Mouse (Mus musculus) spleen, postnatal 4 days (tissue): ENCODE results near the gene Cenpl.
A peak's percentile ranks its signal among the peaks of the same experiment; 100 is the strongest.

Experiments used
- DNase-seq, 2 experiments: peaks; one replicate each; pipeline ENCODE4 v3.0.0; 2022; ENCODE audit warnings: low spot score in 2 of 2

The Cenpl gene

DNA sequence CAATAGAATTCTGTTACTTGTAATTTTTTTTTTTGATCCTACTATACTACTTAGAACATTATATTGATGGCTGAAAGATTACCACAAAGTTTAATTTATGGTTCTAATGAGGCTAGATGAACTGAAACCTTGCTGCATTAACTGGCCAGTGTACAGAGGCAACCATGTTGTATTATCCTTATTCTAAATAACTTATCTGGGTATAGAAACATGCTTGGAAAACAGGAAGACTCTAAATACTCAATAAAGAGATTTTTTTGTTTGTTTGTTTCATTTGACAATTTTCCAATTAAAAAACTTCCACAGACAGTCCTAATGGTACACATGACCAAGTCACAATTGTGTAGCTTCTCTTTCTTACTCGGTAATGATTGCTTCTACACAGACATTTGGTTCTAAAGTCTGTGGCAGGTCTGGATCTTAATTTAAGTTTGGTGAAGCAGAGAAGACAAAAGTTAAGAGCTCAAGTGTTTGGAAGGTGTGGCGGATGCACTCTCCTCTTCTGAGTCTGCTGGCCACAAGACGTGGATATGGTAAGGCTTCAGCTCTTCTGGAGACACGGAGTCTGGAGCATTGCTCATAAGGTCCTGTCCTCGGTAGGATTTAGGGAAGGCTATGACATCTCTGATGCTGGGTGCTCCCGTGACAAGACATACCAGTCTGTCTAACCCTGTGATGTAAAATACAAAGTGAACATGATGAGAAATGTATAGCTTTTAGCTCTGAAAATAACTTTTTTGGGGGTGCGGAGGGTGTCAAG lies 29.1 kb upstream of the Cenpl start:
- no peak for DNase-seq

DNA sequence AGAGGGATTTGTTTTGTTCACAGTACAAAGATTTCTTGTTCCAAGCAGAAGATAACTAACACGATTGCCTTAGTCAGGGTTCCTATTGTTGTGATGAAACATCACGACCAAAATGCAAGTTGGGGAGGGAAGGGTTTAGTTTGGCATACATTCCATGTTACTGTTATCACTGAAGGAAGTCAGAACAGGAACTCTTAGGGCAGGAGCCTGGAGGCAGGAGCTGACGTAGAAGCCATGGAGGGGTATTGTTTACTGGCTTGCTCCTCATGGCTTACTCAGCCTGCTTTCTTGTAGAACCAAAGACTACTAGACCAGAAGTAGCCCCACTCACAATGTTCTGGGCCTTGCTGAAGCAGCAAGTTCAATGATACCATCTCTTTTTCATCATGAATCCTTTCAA lies 23.5 kb upstream of the Cenpl start:
- DNase-seq, result no peak

DNA sequence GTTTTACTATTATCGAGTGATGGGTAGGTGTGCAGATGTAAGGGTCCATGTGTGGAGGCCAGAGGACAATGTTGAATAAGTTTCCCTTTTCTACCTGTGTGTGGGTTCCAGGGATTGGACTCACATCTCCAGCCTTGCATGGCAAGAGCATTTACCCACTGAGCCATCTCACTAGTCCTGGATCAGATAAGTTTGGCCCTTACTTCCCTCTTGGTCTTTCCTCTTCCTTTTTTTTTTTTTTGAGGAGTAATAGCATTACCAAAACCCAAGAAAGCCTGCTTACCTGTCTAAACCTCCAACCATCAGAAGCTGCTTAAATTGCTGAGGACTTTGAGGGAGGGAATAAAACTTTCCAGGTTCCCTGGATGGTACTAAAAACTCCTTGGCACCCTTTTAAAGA lies 13.3 kb upstream of the Cenpl start:
- DNase-seq, result no peak

DNA sequence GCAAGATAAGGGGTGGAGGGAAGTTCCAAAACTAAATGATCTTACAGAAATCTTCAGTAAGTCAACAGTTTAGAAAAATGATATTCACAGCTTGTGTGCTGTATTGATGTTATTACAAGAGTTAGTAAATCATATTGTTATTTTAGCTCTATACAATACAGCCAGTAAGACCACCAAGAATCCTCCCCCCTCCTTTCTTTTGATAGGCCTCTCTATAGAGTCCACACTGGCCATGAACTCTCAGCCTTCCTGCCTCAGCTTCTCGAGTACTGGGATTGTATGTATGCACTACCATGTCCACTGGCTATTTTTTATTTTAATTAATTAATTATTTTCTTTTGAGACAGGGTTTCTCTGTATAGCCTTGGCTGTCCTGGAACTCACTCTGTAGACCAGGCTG lies 7.2 kb upstream of the Cenpl start:
- DNase-seq, result no peak

DNA sequence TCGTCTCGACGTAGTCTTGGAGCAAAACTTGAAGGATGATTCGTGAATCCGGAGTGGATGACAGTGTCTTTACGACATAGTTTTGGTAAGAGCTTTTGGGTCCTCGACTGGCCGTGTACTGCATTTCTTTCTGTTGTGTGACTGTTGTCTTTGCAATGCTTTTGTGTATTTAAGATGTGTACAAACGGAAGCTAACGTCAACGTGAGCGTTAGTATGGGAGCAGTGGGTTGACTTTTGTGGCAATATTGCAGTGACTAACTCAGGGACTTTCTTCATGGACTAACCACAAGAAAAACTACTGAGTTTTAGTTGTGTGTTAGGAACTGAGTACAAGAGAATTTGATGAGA lies 733 bp downstream of the Cenpl start:
- no peak for DNase-seq

DNA sequence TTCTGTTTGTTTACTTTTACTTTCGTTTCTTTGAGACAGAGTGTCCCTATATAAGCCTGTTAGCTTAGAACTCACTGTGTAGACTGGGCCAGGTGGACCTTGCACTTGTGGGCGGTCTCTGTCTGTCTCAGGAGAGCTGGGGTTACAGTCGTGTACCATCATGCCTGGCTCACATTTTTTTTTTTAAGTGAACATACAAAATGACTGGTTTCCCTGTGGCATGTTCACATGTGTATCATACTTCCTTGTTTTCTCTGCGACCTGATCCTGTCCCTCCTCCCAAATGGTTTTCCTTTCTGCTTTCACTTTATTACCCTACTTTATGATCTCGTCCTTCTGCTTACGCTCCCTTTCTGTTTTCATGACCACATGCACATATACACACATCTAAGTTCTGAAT lies 5.7 kb downstream of the Cenpl start:
- DNase-seq, result no peak

DNA sequence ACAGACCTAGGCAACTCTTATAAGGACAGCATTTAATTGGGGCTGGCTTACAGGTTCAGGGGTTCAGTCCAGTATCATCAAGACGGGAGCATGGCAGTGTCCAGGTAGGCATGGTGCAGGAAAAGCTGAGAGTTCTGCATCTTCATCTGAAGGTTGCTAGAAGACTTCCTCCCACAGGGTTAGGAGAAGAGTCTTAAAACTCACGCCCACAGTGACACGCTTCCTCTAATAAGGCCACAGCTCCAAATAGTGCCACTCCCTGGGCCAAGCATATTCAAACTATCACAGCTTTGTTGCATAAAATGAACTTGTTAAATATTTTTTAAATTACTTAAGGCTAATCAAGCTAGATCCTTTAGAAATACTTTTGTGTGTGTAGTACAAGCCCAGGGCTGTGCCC lies 6.7 kb downstream of the Cenpl start:
- no peak for DNase-seq

DNA sequence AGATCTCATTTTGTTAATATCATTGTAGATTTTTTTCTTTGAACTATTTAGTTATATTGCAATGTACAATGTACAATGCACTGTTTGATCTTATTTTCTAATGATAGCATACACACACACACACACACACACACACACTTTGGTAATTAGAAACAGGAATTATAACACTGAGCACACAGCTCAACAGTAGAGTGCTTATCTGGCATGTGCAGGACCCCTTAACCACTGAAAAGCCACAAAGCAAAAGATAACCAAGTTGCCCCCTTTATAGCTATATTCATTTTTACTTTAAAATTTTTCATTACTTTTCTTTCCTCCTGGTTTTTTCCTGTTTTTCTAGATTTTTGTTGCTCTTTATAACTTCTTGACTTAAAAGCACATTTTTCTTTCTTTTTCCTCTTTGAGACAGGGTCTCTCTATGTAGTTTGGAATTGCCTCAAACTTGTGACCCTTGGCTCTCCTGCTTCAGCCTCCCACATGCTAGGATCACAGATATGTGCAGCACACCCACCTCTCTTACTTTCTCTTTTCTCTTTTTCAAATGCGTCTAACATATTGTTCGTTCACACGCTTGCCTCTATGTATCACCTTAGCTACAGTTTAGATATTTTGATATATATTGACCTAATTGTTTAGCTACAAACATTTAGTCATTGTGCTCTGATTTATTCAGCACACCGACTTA lies 29.4 kb downstream of the Cenpl start:
- DNase-seq, result no peak

DNA sequence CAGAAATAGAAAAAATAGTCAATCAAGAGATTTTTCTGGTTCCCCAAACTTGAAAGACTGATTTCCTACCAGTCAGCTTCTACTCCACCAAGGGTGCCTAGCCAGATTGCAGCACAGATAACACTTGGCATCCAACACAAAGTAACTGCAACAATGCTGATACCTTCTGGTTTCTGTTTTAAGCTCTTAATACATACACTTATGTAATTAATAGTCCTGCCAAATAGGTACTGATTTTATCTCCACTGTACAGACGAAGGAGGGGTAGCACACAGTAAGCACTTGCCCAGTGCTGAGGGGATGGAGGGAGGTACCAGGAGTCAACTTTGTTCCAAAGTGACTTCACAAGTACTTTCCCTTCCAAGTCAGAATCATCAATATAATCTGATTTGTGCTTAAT lies 33.3 kb downstream of the Cenpl start:
- no peak for DNase-seq

DNA sequence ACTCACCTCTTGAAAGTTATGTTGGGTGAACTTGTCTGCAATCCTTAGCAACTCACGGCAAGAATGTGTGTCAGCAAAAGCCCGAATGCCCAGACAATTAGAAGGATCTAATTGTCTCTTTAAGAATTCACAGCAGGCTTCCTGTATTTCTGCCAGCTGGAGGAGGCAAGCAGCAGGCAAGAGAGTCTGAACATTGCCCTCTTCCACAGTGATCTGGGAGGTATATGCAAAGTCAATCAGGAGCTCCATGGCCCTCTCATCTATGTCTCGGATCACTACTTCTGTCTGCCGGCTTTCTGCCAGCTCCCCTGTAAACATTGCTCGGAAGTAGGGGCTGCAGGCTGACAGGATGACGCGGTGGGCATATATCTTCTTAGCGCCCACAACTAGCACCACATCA lies 38.7 kb downstream of the Cenpl start:
- DNase-seq, result no peak

DNA sequence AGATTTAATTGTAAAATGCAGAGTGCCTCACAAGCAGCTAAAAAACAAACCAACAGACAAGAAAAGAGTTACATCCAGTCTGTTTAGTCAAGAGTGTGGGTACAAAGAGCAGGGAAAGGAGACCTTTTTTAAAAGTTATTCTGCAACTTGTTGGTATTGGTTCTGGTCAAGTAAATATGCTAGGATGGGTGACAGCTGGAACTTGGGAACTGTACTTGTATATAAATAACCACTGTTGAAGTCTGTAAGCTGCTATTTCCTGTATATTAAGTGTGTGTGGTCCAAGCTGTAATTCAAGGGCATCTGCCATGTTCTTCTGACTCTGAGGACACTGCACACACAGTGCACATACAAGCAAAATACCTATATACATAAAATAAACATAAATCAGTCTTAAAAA lies 44.1 kb downstream of the Cenpl start:
- no peak for DNase-seq

DNA sequence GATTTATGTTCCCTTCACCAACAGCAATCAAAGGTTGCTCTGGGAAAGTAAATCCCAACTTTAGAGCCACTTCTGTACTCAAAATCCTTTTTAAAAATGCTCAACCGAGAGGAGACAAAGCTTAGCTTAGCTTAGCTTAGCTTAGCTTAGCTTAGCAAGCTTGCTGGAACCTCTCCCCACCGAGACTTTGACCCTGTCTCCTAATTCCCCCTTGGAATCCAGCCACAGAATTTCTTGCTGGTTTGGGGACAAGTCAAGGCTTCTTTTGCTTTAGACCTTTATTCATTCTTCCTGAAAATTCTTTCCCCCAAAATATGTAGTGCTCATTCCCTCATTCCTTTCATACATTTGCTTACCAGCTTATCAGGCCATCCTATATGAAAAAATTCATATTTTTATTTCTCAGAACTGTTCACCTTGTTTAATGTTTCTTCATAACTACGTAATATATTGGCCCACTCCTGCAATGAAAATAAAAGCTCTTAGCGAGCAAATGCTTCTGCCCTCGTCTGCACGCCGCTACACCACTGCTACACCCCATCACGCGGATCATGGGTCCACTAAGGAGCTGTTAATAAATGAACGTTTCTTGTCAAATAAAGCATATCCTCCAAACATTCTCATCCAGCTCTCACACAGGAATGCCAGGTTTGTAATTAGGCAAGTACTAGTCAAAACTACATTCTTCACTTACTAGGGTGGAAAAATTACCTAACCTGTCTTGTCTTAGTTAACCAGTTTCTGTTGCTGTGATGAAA lies 52.3 kb downstream of the Cenpl start:
- DNase-seq, result no peak

DNA sequence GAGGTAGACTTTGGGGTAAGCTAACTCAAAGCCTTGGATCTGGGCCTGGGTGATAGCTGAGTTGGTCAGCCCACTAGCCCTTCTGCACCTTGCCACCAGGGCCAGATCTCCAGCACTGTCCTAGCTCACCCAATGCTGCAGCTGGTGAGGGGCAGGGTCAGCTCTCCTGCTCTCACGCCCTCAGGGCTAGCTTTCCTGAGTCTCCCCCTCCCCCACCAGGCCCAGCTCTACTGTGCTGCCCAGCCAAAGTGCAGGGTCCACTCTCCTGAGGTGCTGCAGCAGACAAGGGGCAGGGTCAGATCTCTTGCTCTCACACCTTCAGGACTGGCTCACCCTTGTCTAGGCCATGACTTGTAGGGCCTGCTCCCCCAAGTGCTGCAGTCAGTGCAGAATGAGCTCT lies 55.9 kb downstream of the Cenpl start:
- no peak for DNase-seq

DNA sequence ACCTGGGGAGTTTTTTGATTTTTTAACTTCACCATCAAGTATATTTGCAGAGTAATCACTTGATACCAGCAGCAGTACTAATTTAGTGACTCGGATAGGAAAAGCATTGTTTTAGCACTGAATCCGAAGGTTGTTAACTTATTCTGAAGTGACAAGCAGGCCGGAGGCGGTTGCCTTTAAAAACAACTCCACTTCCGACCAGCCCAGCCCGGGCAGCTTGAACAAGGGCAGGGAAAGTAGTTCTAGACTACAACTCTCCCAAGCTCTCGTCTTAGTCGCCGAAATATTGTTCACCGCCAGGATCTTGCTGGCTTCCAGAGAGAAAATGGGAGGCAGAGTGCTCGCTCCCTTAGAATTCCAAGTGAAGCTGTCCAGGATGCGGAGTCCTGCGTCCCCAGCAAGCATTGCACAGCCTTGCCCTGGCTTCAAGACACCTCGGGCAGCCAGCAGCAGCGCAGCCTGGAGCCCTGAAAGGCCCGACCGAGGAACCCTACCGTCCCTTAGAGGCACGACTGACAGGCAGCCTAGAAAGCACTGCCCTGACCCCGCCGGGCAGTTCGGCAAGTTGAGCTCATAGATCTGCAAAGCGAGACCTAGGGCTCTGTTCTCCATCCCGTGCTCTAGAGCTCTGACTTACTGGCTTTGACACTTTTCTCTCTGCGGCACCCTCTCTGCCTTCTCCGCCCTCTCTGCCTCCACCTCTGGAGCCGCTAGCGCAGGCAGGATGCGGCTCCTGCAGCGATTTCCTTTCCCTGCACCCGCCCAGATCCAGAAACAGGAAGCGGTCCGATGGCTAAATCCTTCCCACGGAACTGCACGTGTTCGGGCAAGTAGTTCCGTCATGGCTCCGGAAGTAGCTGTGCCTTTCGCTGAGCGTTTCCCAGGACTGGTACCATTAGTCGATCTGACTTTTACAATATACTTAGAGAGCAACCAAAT lies 60.5 kb downstream of the Cenpl start, which contains the start of gene Klhl20:
TSS of gene Klhl20 (minus strand) at position 786 of the 939 bp plus-strand sequence.
- DNase-seq, result peak; percentile 91 to 95
